Mouse (Mus musculus): ENCODE data around the gene Ldhal6b. TPM values are rescaled to one million over a fixed set of nuclear protein-coding genes. Genes with fewer than 3 reads are reported as not detected.
A peak's percentile ranks its signal among the peaks of the same experiment; 100 is the strongest.

Ldhal6b gene
- polyA plus RNA-seq, 1 experiment from 2014 or later = not detected

DNA sequence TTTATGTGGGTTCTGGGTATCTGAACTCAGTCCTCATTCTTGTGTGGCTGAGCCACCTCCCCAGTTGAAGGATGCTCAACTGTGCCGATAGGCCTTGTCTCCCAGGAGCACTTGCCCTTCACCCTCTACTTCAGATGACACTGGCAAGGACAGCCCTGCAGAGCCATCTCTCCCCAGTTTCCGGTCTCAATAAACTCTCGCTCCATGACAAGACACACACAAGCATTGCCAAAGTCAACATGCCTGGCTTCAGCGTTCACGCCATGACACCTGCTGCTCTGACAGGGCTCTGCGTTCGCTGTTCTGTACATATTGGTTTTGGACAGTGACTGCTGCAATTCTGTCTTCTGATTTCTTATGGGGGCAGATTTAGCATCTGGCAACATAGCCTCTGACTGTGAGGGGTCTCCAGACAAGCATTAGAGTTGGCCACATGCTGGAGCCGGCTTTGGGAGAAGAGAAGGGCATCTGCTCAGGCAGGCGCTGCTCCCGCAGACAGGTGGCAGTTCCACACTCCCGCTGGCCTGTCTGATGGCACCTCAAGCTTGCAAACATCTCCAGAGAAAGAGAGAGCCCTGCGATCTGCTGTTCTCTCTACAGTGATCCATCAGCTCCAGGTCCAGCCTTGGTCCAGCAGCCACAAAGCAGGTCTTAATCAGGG lies 31.6 kb downstream of the Ldhal6b start:
- Histone ChIP-seq H3K9me3 (no peaks in the 10 kb centered on the region), H3K9ac (no peak overlapping the region), H3K4me1 (no peaks in the 10 kb centered on the region), H3K4me2 (replicated peaks) (no peak overlapping the region), H3K27me3 (no peaks in the 10 kb centered on the region), H3K27ac (no peak overlapping the region), H3K4me3 (no peak overlapping the region), H3K36me3 (no peaks in the 10 kb centered on the region)
- no peak for ATAC-seq (ENCODE audit: low FRiP score, low read depth)
- WGBS = 92% methylated on average over 12 of the region's 12 CpGs

DNA sequence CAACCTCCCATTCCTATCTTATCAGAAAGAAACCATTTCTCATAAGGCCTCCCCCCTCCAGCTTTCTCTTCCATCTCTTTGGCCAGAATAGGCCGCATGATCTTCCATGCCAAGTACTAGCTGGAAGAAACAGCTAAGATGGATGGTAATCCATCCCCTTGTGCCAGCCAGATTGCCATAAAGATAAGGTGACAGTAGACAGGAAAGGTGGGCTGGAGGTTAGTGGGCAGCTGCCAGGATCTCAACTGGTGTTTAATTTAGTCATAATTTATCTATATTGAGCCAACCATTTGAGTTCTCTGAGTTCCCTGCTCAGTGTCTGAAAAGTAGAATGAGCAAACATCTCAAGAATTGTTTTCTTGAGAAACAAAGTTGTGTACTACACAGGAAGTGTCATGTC lies 32.9 kb downstream of the Ldhal6b start:
- Histone ChIP-seq H3K4me2 (replicated peaks) (no peak overlapping the region), H3K4me3 (no peak overlapping the region), H3K27ac (no peak overlapping the region), H3K36me3 (no peaks in the 10 kb centered on the region), H3K4me1 (no peaks in the 10 kb centered on the region), H3K9ac (no peak overlapping the region), H3K27me3 (no peaks in the 10 kb centered on the region), H3K9me3 (no peaks in the 10 kb centered on the region)
- 92% methylated on average over 1 of the region's 1 CpGs for WGBS
- ATAC-seq (ENCODE audit: low FRiP score, low read depth) = no peak

DNA sequence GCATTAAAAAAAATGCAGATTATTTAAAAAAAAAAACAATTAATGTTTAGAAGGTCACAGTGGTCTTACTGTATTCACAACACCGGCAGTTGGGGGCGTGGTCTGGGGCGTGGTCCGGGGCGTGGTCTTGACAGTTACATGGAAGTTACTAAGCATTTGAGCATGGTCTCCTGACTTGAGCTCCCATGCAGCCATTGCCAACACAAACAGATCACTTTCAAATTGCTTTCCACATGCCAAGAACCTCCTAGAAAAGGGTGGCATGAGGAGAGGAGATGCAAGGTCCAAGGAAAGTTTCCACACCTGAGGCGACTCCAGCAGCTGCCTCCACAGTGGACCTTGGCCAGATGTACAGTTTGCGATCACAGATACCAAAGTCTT lies 40.6 kb downstream of the Ldhal6b start:
- no peak overlapping the region for H3K9ac ChIP-seq
- H3K27me3 ChIP-seq = no peaks in the 10 kb centered on the region; the same call in 1 of the 2 replicates
- H3K9me3 ChIP-seq = no peaks in the 10 kb centered on the region
- ATAC-seq (ENCODE audit: low FRiP score, low read depth) = no peak
- 0 out of 2 replicates have a peak overlapping the region, but pooled peaks have one; percentile 12 for H3K4me2 ChIP-seq (replicated peaks)
- no peak overlapping the region for H3K27ac ChIP-seq
- 32% methylated on average over 7 of the region's 7 CpGs for WGBS
- H3K36me3 ChIP-seq = no peaks in the 10 kb centered on the region
- no peaks in the 10 kb centered on the region for H3K4me1 ChIP-seq
- no peak overlapping the region for H3K4me3 ChIP-seq

DNA sequence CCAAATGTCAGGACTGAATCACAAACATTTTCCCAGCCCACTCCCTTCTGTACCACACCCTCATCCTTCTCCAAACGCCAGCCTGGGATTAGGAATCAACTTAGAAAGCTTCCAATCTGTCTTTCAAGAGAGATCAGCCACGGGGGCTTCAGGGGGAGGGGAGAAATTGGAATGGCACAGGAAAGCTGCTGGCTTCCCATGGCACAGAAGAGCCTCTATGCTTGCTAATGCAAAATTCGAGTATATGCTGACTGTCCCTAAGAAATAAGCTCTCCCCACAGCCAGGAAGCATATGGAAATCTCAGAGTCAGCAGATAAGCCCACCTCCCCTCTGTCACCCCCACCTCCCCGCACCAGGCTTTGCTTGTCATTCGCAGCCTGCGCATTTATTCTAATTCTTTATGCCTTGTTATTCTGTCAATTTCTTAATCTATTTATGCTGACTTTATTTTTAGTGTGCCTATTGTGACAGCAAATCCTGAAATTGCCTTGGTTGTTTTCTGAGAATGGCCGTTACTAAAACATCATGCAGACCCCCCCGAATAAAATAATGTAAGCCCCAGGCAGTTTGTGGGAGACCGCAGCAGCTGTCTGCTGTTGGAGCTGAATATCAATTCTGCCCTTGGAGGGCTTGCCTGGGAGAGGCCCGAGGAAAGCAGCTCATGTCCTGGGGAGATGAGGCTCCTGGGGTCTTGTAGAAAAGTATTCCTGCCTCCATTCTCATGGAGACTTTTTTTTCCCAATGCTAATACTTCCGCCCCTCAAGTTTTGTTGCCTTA lies 41.2 kb downstream of the Ldhal6b start:
- no peak for ATAC-seq (ENCODE audit: low FRiP score, low read depth)
- no peaks in the 10 kb centered on the region for H3K36me3 ChIP-seq
- 0 out of 2 replicates have a peak overlapping the region, but pooled peaks have one; percentile 12 for H3K4me2 ChIP-seq (replicated peaks)
- H3K4me1 ChIP-seq = no peaks in the 10 kb centered on the region
- no peaks in the 10 kb centered on the region for H3K9me3 ChIP-seq
- H3K27ac ChIP-seq = no peak overlapping the region
- H3K27me3 ChIP-seq = no peaks in the 10 kb centered on the region; the same call in 1 of the 2 replicates
- H3K4me3 ChIP-seq = no peak overlapping the region
- WGBS = 38% methylated on average over 11 of the region's 11 CpGs
- no peak overlapping the region for H3K9ac ChIP-seq

DNA sequence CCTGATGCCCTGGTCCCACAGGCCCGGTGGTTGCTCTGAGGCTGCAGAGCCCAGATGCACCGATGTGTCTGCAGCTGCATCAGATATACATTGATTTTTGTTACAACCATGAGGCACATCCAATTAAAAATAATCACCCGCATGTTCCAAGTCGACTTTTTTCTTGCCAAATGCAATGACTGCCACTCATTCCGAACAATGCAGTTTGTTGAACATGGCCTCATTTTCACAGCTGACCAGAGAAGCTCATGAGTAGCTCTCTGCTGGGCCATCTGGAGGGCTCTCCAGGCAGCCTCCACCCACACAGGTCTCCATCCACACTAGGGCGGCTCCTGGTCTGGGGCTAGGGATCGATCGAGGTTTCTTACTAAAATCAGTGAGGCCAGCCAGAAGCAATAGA lies 45.6 kb downstream of the Ldhal6b start:
- Histone ChIP-seq H3K9me3 (no peaks in the 10 kb centered on the region; the same call in 1 of the 2 replicates), H3K4me2 (replicated peaks) (no peak overlapping the region)
- WGBS = 82% methylated on average over 8 of the region's 8 CpGs

DNA sequence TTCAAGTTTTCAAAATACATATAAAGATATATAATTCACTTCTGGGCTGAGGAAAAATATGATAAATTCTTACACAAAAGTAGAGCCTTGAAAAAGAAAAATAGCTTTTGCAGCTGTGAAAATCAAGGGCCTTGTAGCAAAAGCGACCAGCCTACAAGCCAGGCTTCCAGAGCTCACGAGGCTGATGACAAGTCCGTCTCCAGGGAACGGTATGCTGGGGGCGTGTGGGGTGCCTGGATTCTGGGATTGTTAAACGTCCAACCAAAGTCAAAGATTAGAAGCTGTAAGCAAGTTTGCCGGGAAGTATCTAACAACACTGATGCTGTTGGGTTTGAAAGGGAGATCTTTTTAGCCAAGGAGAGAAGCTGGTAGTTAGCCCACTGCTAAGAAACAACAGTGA lies 47.0 kb downstream of the Ldhal6b start:
- 61% methylated on average over 7 of the region's 7 CpGs for WGBS
- Histone ChIP-seq H3K4me3 (no peak overlapping the region), H3K36me3 (no peaks in the 10 kb centered on the region), H3K4me1 (peaks cover 3% of the 10 kb centered on the region; the same call in 1 of the 2 replicates), H3K27me3 (no peaks in the 10 kb centered on the region), H3K27ac (no peak overlapping the region), H3K4me2 (replicated peaks) (no peak overlapping the region), H3K9me3 (no peaks in the 10 kb centered on the region; the same call in 1 of the 2 replicates), H3K9ac (no peak overlapping the region)
- ATAC-seq (ENCODE audit: low FRiP score, low read depth) = no peak

More for the DNA sequence above, 45.6 kb downstream of the Ldhal6b start:
- Histone ChIP-seq H3K4me1 (peaks cover 3% of the 10 kb centered on the region; the same call in 1 of the 2 replicates), H3K4me3 (no peak overlapping the region), H3K36me3 (no peaks in the 10 kb centered on the region), H3K27me3 (no peaks in the 10 kb centered on the region; the same call in 1 of the 2 replicates), H3K9ac (no peak overlapping the region), H3K27ac (no peak overlapping the region)
- no peak for ATAC-seq (ENCODE audit: low FRiP score, low read depth)

DNA sequence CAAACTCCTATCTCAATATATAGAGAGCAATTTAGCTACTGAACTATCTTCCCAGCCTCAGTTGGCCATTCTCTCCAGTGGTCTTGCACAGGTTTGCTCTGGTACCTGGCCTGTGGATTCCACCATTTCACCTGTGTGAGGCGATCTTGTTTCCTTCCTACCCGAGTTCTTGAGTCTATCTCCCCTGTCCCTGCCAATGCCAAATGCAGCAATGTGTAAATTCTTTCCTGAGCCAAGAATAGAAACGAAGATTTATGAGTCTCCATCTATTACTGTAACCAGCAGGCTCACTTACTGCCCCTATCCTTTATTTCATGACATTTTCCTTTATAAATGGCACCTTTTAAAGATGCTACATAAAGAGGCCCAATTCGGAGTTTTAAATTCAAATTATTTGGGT lies 47.5 kb downstream of the Ldhal6b start:
- H3K4me1 ChIP-seq = peaks cover 4% of the 10 kb centered on the region
- no peak overlapping the region for H3K9ac ChIP-seq
- no peak overlapping the region for H3K4me2 ChIP-seq (replicated peaks)
- no peaks in the 10 kb centered on the region for H3K27me3 ChIP-seq
- no peak overlapping the region for H3K27ac ChIP-seq
- 65% methylated on average over 4 of the region's 4 CpGs for WGBS
- no peaks in the 10 kb centered on the region; the same call in 1 of the 2 replicates for H3K9me3 ChIP-seq
- ATAC-seq (ENCODE audit: low FRiP score, low read depth) = no peak
- H3K4me3 ChIP-seq = no peak overlapping the region
- no peaks in the 10 kb centered on the region for H3K36me3 ChIP-seq

Small RNA genes within 50 kb of the gene (microRNA-seq; reads per million reads assigned to microRNA genes)
- gene Gm22475 = not detected

Other genes starting within 250 kb of the Ldhal6b start
- 135 and 136 TPM in 2 replicates for gene Tmem242, start 21.5 kb upstream of the Ldhal6b start, polyA plus RNA-seq (2015; fragmentation: Nextera tagmentation; extraction: Ambion mirVana)
- gene Zdhhc14, start 73.8 kb upstream of the Ldhal6b start, polyA plus RNA-seq (2015; fragmentation: Nextera tagmentation; extraction: Ambion mirVana) = 2.7 and 2.9 TPM in 2 replicates

Data from limb, embryonic 13.5 days (tissue).